Mouse (Mus musculus) midbrain, embryonic 15.5 days (tissue): ENCODE measurements at regions not wholly inside any gene's neighbourhood (a gene's known extent, or its start where the extent isn't known, plus 50 kb on each side); places are given as distances from the start of the nearest gene placed in this dataset.
A peak's percentile ranks its signal among the peaks of the same experiment; 100 is the strongest.
"Not testable (repeated sequence)": the region's sequence is repeated elsewhere in the genome, so short reads cannot be mapped to it uniquely, and the experiment has no call there.

Experiments used
- ATAC-seq: fragments of 200-750 bp; cut with Nextera tagmentation; replicated peaks from 2 replicates; pipeline ENCODE4 v1.8.0; 2017; ENCODE audit warnings: moderate TSS enrichment
- H3K27ac ChIP-seq: fragments of 300-500 bp; sonication (generic); 2 replicates; pipeline ENCODE4 v1.5.1; 2015; ENCODE audit warnings: mild to moderate bottlenecking, inconsistent platforms
- H3K27me3 ChIP-seq: fragments of 300-500 bp; sonication (generic); replicated peaks from 2 replicates; pipeline ENCODE4 v1.6.1; 2015; ENCODE audit warnings: inconsistent platforms
- H3K36me3 ChIP-seq: fragments of 300-500 bp; sonication (generic); replicated peaks from 2 replicates; pipeline ENCODE4 v1.6.1; 2015; ENCODE audit warnings: inconsistent platforms
- H3K4me1 ChIP-seq: fragments of 300-500 bp; sonication (generic); 2 replicates; pipeline ENCODE4 v1.6.1; 2015; ENCODE audit warnings: inconsistent platforms
- H3K4me2 ChIP-seq: fragments of 300-500 bp; sonication (generic); 2 replicates; pipeline ENCODE4 v1.6.1; 2015; ENCODE audit warnings: inconsistent platforms, mild to moderate bottlenecking, moderate library complexity
- H3K4me3 ChIP-seq: fragments of 300-500 bp; sonication (generic); 2 replicates; pipeline ENCODE4 v1.5.1; 2015; ENCODE audit warnings: mild to moderate bottlenecking, inconsistent platforms
- H3K9ac ChIP-seq: fragments of 300-500 bp; sonication (generic); 2 replicates; pipeline ENCODE4 v1.6.1; 2015; ENCODE audit warnings: mild to moderate bottlenecking, inconsistent platforms
- H3K9me3 ChIP-seq: fragments of 300-500 bp; sonication (generic); 2 replicates; pipeline ENCODE4 v1.6.1; 2016; ENCODE audit warnings: inconsistent platforms
- WGBS: fragments of 180-500 bp; shearing (Covaris S2); methylation state at CpG from one replicate; pipeline ENCODE4 v1.1.7; 2015; ENCODE audit warnings: mixed read lengths; 5-methylcytosine and 5-hydroxymethylcytosine counted together

DNA sequence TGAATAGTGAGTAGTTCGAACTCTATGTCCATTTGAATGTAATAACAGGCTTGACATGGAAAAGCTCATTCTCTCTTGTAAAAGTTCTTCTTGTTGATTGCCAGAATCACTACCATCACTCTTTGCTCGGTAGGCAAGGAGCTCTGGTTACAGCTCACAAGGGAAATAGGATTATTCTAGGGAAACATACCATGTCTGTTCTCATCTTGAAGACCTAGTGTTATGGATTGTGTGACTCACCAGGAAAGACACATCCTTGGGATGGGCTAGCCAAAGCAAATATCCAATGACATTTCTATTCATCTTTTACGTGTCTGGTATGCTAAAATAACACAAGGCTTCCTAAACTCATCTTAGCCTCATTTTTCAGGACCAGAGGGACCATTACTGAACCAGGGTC is 155.4 kb upstream of the Slc25a13 start:
- no peak overlapping the region for H3K27ac ChIP-seq
- H3K4me2 ChIP-seq = no peak overlapping the region
- no peak overlapping the region for H3K9ac ChIP-seq
- H3K4me1 ChIP-seq = no peaks in the 10 kb centered on the region
- ATAC-seq = no peak
- H3K36me3 ChIP-seq = no peaks in the 10 kb centered on the region
- H3K9me3 ChIP-seq = no peaks in the 10 kb centered on the region
- no peak overlapping the region for H3K4me3 ChIP-seq
- no peaks in the 10 kb centered on the region for H3K27me3 ChIP-seq
- whole genome bisulfite sequencing = 87% methylated on average over 3 of the region's 3 CpGs

DNA sequence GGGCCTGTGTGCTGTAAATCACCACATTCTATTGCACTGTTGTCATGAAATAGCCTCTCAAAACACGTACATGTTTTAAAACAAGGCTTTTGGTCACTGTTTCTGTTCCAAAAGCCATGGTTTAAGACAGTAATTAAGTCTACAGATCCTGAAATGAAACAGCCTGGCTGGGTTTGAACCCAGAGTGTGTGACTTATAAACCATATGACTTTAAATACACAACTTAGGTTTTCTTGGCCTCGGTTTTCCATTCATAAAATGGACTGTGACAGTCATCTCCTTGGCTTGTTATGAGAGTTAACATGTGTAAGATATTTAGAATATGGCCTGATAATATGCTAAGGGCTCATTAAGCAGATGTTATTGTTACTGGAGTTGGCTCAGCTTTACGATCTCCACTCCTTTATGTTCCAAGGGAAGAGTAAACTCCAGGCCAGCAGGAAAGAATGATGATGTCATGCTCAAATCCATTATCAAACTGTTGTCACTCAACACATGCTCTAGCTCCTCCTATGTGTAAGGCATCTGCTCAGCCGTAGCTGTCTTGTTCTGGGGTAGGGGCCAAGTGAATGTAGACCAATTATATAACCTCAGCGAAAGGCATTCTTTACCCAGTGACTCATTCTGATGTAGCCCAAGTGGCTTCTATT is 154.6 kb upstream of the Slc25a13 start:
- 84% methylated on average over 5 of the region's 5 CpGs for whole genome bisulfite sequencing
- Histone ChIP-seq H3K27me3 (no peaks in the 10 kb centered on the region), H3K9me3 (no peaks in the 10 kb centered on the region), H3K4me1 (no peaks in the 10 kb centered on the region), H3K36me3 (no peaks in the 10 kb centered on the region), H3K4me3 (no peak overlapping the region), H3K9ac (no peak overlapping the region), H3K4me2 (no peak overlapping the region), H3K27ac (no peak overlapping the region)
- no peak for ATAC-seq

DNA sequence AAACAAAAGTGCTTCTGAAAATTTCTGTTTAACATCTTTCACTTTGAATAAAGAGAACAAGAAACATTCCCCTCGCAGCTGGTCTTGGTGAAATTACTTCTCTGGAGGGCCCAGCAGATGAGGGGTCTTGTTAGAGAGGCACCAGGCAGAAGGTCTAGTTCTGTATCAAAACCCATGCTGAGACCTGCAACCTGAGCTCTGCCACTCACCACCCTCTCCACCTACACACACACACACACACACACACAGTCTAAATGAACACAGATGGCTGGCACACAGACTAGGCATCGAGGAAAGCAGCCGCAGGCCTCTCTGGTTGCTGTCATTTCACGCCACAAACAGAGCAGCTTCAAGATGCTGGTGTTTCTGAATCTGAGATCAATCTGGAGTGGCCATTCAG is 147.1 kb upstream of the Slc25a13 start:
- Histone ChIP-seq H3K4me1 (no peaks in the 10 kb centered on the region), H3K9ac (no peak overlapping the region), H3K9me3 (no peaks in the 10 kb centered on the region), H3K4me3 (no peak overlapping the region), H3K27me3 (no peaks in the 10 kb centered on the region), H3K27ac (no peak overlapping the region), H3K4me2 (no peak overlapping the region), H3K36me3 (no peaks in the 10 kb centered on the region)
- ATAC-seq = no peak
- 75% methylated on average over 4 of the region's 4 CpGs for WGBS

DNA sequence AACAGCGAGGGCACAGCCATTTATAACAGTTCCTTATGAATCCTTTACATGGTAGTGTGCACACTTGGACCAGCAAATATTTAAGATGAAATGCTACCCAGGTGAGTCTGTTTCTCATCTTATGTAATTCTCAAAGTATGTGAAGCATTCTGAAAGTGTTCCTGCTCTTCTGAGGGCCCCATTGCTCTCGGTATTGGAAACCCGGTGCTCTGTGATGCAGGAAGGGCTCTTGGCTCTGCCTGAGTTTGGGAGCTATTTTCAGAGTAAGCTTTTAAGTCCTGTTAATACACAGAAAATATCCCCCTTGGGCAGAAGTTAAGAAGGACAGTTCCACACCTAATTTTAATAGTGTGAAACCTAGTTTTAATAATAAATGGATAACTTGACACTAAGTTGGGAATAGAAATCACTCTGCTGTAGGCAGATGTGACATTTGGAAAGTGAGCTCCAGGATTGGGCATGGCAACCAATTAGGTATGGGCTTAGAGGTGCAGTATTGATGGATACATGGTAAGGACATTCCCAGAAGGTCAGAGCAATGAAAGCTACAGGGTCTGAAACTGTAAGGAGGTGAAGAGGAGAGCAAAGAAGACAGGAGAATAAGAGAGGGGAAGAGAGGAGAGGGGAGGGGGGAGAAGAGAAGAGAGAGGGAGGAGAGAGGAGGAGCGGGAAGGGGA is 145.8 kb upstream of the Slc25a13 start:
- no peak overlapping the region for H3K9ac ChIP-seq
- no peaks in the 10 kb centered on the region for H3K9me3 ChIP-seq
- no peak overlapping the region for H3K27ac ChIP-seq
- no peak for ATAC-seq
- no peaks in the 10 kb centered on the region for H3K4me1 ChIP-seq
- 86% methylated on average over 4 of the region's 4 CpGs for WGBS
- H3K4me3 ChIP-seq = no peak overlapping the region
- H3K36me3 ChIP-seq = no peaks in the 10 kb centered on the region
- no peaks in the 10 kb centered on the region for H3K27me3 ChIP-seq
- H3K4me2 ChIP-seq = no peak overlapping the region

DNA sequence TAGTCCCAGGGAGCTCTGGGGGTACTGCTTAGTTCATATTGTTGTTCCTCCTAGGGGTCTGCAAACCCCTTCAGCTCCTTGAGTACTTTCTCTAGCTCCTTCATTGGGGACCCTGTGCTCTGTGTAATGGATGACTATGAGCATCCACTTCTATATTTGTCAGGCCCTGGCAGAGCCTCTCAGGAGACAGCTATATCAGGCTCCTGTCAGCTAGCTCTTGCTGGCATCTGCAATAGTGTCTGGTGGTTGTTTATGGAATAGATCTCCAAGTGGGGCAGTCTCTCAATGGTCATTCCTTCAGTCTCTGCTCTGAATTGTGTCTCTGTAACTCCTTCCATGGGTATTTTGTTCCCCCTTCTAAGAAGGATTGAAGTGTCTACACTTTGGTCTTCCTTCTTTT is 144.2 kb upstream of the Slc25a13 start:
- H3K36me3 ChIP-seq, H3K4me2 ChIP-seq, ATAC-seq: not testable (repeated sequence)

DNA sequence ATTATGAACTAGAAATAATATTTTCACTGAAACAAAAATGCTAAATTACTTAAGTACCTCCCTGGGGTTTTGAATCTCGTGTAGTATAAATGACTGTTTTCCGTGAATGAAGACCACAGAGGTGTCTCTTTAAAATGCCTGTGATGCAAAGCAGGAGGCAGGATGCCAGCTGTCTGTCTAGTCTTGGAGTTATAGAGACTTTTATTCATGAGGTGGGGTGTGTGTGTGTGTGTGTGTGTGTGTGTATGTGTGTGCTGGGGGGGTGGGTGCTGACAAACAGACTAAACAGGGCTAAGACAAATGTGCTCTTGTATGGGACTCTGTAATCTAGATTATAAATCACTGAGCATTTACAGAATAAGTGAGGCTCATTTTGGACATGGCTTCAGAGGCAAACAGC is 140.5 kb upstream of the Slc25a13 start:
- Histone ChIP-seq H3K9ac (no peak overlapping the region), H3K36me3 (no peaks in the 10 kb centered on the region), H3K4me2 (no peak overlapping the region), H3K27me3 (no peaks in the 10 kb centered on the region), H3K9me3 (no peaks in the 10 kb centered on the region), H3K27ac (no peak overlapping the region), H3K4me1 (no peaks in the 10 kb centered on the region), H3K4me3 (no peak overlapping the region)
- WGBS = 41% methylated on average over 2 of the region's 2 CpGs
- no peak for ATAC-seq

More for the DNA sequence above, 144.2 kb upstream of the Slc25a13 start:
- not testable (repeated sequence) for H3K4me1 ChIP-seq, H3K9ac ChIP-seq, H3K27me3 ChIP-seq, H3K4me3 ChIP-seq, H3K27ac ChIP-seq, H3K9me3 ChIP-seq

DNA sequence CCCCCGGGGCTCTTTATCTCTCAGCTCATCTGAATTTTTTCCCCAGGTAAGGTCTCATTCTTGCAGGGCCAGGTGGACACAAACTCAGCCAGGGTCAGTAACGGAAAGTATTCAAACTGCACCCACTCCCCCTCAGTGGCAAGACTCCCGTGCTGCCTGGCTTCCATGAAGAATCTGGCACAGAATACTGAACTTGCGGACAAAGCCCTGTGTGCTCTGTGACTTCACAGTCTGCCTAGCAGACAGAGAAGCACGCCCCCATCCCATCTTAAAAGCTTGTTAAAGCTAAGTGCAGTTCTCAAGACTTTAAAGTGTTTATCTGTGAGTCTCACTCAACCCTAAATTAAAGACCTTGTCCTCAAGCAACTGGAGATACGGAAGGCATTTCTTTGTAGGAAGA is 140.0 kb upstream of the Slc25a13 start:
- no peak overlapping the region for H3K9ac ChIP-seq
- H3K27me3 ChIP-seq = no peaks in the 10 kb centered on the region
- no peak overlapping the region for H3K4me3 ChIP-seq
- H3K4me1 ChIP-seq = no peaks in the 10 kb centered on the region
- H3K4me2 ChIP-seq = no peak overlapping the region
- H3K36me3 ChIP-seq = no peaks in the 10 kb centered on the region
- ATAC-seq = no peak
- H3K27ac ChIP-seq = no peak overlapping the region
- WGBS = 61% methylated on average over 6 of the region's 6 CpGs
- no peaks in the 10 kb centered on the region for H3K9me3 ChIP-seq

DNA sequence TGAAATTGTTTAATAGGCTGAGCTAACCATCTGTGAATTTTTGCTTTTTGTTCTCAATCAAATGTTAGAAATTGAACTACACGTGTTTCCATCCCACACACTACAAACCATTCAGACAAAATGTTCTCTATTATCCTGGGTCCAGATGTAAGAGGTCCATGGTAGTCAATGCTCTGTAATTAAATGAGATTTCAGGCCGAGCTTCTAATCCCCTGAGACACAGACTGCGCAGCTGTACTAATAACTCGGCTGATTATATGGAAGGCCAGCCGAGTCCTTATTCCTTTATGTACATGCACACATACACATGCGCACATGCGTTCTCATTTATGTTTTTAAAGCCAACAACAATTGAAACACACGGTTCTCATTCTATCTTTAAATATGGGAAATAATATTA is 118.3 kb upstream of the Slc25a13 start:
- Histone ChIP-seq H3K4me1 (no peaks in the 10 kb centered on the region), H3K27me3 (no peaks in the 10 kb centered on the region), H3K4me2 (no peak overlapping the region), H3K9ac (no peak overlapping the region), H3K4me3 (no peak overlapping the region), H3K27ac (no peak overlapping the region), H3K36me3 (no peaks in the 10 kb centered on the region), H3K9me3 (no peaks in the 10 kb centered on the region)
- peak; percentile 56; the same call in 1 of the 2 replicates for ATAC-seq
- 54% methylated on average over 8 of the region's 8 CpGs for WGBS

DNA sequence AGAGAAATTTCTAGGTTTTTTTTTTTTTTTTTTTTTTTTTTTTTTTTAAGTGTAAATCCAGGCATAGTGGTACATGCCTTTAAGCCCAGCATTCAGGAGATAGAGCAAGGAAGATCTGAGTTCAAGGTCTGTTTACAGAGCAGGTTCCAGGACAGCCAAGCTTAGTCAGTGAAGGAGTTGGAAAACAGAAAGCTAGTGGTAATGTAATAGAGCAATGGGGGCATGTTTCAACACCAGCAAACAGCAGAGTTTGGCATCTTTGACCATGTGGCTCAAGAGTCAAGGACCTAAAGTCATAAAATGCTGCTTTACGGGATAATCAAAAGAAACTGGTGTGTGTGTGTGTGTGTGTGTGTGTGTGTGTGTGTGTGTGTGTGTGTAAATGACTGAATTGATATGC is 113.3 kb upstream of the Slc25a13 start:
- H3K9ac ChIP-seq = no peak overlapping the region

DNA sequence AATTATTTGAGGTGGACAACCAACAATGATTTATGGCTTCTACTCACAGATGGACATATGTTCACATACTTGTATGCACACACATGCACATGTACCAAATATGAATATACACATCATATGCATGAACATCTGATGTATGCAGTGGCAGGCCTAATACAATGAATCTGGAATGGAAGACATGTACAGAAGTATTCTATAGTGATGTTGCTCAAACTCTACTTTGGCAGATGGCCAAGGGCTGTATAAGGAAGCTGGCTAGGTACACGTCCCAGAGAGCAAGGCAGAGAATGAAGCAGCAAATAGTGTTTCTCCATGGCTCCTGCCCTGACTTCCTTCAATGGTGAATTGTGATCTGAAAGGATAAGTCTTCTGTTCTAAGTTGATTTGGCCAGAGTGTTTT is 108.5 kb upstream of the Slc25a13 start:
- ATAC-seq = no peak
- H3K9me3 ChIP-seq = no peaks in the 10 kb centered on the region
- H3K4me3 ChIP-seq = no peak overlapping the region
- H3K27ac ChIP-seq = no peak overlapping the region
- no peaks in the 10 kb centered on the region for H3K27me3 ChIP-seq
- no peak overlapping the region for H3K9ac ChIP-seq
- no peak overlapping the region for H3K4me2 ChIP-seq
- no peaks in the 10 kb centered on the region for H3K4me1 ChIP-seq
- no peaks in the 10 kb centered on the region for H3K36me3 ChIP-seq
- WGBS = 74% methylated on average over 1 of the region's 1 CpGs

More for the DNA sequence above, 113.3 kb upstream of the Slc25a13 start:
- H3K4me3 ChIP-seq = no peak overlapping the region
- ATAC-seq = no peak
- 95% methylated on average over 1 of the region's 1 CpGs for WGBS
- no peaks in the 10 kb centered on the region for H3K9me3 ChIP-seq
- H3K4me2 ChIP-seq = no peak overlapping the region
- no peaks in the 10 kb centered on the region for H3K4me1 ChIP-seq
- no peak overlapping the region for H3K27ac ChIP-seq
- H3K27me3 ChIP-seq = no peaks in the 10 kb centered on the region
- no peaks in the 10 kb centered on the region for H3K36me3 ChIP-seq

DNA sequence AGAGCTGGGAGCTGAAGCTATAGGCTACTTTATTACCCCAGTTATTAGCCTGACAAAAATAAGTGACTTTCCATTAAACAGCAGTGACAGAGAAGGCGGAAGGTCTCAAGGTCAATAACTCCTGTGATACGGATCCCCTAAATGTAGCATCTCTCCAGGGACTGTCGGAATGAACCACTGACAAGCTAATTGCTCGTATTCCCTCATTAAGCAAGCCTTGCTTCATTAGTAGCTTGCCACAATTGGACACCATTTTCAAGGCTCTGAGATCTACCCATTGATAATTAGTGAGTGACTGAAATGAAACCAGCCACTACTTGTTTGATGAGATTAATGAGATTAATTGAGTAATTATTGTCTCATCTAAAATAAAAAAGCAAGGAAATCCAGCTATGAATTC is 99.8 kb upstream of the Slc25a13 start:
- Histone ChIP-seq H3K4me1 (no peaks in the 10 kb centered on the region), H3K4me2 (no peak overlapping the region), H3K4me3 (no peak overlapping the region), H3K9me3 (no peaks in the 10 kb centered on the region), H3K27ac (no peak overlapping the region), H3K27me3 (no peaks in the 10 kb centered on the region), H3K36me3 (no peaks in the 10 kb centered on the region), H3K9ac (no peak overlapping the region)
- no peak for ATAC-seq
- 79% methylated on average over 4 of the region's 4 CpGs for WGBS

DNA sequence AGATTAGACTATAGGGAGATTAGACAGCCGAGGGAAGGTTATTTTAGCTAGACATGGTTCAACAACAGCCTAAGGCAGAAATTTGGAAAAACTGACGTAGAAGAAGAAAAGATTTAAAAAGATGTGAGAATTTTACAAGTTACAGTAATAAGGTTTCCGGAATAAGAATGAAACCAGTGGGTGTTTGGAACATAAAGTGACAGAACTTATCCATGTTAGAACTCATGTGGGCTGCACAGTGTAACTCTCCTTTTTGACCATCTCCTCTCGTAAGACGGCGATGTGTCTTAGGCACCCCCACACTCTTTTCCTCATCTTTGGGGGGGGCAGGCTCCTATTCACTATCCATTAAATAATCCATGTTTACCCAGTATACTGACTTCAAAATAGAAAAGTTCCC is 96.2 kb upstream of the Slc25a13 start:
- no peaks in the 10 kb centered on the region for H3K4me1 ChIP-seq
- no peak overlapping the region for H3K4me3 ChIP-seq
- no peak overlapping the region for H3K27ac ChIP-seq
- H3K36me3 ChIP-seq = no peaks in the 10 kb centered on the region
- no peak for ATAC-seq
- H3K4me2 ChIP-seq = no peak overlapping the region
- H3K9me3 ChIP-seq = no peaks in the 10 kb centered on the region
- H3K27me3 ChIP-seq = no peaks in the 10 kb centered on the region
- 84% methylated on average over 6 of the region's 6 CpGs for WGBS
- H3K9ac ChIP-seq = no peak overlapping the region

DNA sequence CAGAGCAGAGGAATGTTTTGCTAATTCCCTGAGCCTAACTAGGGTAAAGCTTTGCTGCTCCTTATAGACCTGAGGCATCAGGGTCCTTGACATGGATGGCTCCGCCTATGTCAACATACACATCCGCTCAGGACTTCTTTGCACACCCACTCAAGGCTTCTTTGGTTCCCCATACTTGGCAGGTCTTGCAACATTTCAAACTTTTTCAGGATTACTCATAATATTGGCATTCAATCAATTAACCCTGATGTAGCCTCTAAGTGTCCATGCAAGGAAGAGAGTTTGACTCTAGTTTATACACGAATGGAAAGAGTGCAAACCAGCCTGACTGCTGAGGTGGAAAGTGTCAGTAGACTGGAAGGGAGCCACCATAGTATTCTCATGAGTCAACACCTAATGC is 93.2 kb upstream of the Slc25a13 start:
- 86% methylated on average over 3 of the region's 3 CpGs for whole genome bisulfite sequencing
- Histone ChIP-seq H3K9ac (no peak overlapping the region), H3K36me3 (no peaks in the 10 kb centered on the region), H3K9me3 (no peaks in the 10 kb centered on the region), H3K4me3 (no peak overlapping the region), H3K27ac (no peak overlapping the region), H3K27me3 (no peaks in the 10 kb centered on the region), H3K4me1 (no peaks in the 10 kb centered on the region), H3K4me2 (no peak overlapping the region)
- no peak for ATAC-seq
